Mouse (Mus musculus) cerebellum, adult 2 months (tissue): ENCODE results near the gene Vps37c.

Experiments
- CTCF ChIP-seq: fragments of 200-500 bp; IDR thresholded peaks from 2 replicates; pipeline ENCODE4 v1.5.1; 2011; ENCODE audit warnings: low read depth, mild to moderate bottlenecking, control low read depth, low read length, moderate library complexity, borderline replicate concordance; ENCODE audit not compliant: insufficient read depth
- POLR2A ChIP-seq: fragments of 200-500 bp; IDR thresholded peaks from 2 replicates; pipeline ENCODE4 v1.6.1; 2011; ENCODE audit warnings: low read length, control low read depth, borderline replicate concordance; ENCODE audit not compliant: insufficient read depth

- TF ChIP-seq POLR2A (no peak), CTCF (no peak)
These were observed 9.8 kb upstream of the Vps37c start for GRCm38 (mm10) chr19:10678772-10679067.
